Mouse (Mus musculus): ENCODE data around the gene Polm.
"Not testable (repeated sequence)": the region's sequence is repeated elsewhere in the genome, so short reads cannot be mapped to it uniquely, and the experiment has no call there.

The Polm gene

GRCm38 (mm10) chr11:5855481-5855880 is 17.7 kb upstream of the Polm start:
- DNase-seq (ENCODE audit: low spot score) = no peak

- DNase-seq (ENCODE audit: low spot score) = no peak
Observed at GRCm38 (mm10) chr11:5852314-5852713, 14.5 kb upstream of the Polm start.

- DNase-seq (ENCODE audit: low spot score) = no peak
Observed at GRCm38 (mm10) chr11:5851021-5851736, 13.4 kb upstream of the Polm start.

DNA sequence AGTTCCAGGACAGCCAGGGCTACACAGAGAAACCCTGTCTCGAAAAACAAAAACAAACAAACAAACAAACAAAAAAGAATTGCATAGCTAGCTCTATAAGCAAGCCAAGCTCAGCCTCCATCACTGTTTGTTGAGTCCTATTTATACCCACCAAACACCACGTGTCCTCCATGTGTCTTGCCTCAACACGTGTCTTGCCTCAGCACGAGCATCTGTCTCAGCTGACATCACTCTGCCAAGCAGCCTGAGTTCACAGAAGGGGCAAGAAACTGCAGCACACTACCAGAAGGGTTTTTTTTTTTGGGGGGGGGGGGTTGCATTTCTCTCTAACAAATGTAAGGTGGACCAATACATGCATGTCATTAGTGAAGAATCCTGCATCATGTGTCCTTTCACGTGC is 12.6 kb upstream of the Polm start:
- no peak for DNase-seq (ENCODE audit: low spot score)

- DNase-seq (ENCODE audit: low spot score) = no peak
Observed at GRCm38 (mm10) chr11:5849316-5849715, 11.5 kb upstream of the Polm start.

DNA sequence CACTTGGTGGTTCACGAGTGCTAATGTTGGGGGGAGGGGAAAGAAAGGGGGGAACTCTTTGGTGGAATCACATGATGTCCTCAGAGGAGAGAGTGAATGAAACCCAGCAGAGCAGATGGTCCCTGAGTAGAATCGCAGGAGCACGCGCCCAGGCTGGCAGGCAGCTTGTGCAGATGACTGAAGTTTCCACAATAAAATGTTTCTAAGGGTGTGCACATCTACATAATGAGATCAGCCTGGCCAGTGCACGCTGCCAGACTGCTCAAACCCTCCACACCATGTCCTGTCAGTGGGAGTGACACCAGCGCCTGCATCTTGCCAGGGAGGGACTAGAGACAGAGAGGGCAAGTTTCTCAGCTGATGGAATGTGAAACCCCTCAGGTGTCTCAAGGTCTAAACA is 10.9 kb upstream of the Polm start:
- DNase-seq (ENCODE audit: low spot score) = no peak

- DNase-seq (ENCODE audit: low spot score) = no peak
Observed at GRCm38 (mm10) chr11:5846639-5847345, 9.0 kb upstream of the Polm start.

- no peak for DNase-seq (ENCODE audit: low spot score)
Observed at GRCm38 (mm10) chr11:5843131-5843530, 5.3 kb upstream of the Polm start.

DNA sequence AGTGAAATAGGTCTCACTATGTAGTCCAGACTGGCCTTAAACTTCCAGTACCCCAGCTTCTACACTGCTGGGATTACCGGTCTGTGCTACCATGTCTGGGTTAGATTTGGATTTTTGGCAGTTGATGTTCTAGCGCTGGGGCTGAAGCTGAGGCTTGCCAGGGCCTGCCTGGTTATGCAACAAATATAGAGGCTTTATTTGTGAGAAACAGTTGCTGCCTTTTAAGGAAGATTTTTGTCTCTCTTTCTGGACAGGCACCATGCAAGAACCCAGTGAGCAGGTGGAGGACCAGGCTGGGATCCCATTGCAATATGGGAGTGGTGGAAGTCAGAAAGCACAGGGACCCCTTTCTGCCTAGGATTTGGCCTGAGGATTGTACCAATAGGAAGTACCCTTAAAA is 3.9 kb upstream of the Polm start:
- no peak for DNase-seq (ENCODE audit: low spot score)

- no peak for DNase-seq (ENCODE audit: low spot score)
Observed at GRCm38 (mm10) chr11:5840346-5840745, 2.5 kb upstream of the Polm start.

GRCm38 (mm10) chr11:5836126-5836525 is 1.7 kb downstream of the Polm start:
- no peak for DNase-seq (ENCODE audit: low spot score)

DNA sequence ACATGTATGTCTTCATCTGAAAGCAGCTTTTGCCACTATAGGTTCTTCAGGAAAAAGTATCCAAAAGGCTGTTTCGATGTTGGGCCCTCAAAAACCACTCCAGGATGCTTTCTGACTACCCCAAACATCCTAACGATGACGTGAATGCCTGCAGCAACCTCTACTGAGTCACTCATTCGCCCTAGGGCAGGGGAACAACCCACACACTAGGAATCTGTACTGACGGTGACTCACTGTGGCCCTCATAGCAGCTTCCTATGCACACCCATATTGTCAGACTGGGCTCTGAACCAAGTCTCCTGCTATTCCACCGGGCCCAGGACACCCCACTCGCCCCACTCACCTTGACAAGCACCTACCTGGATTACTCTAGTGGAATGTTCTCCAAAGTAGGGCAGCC is 2.8 kb downstream of the Polm start:
- no peak for DNase-seq (ENCODE audit: low spot score)

DNA sequence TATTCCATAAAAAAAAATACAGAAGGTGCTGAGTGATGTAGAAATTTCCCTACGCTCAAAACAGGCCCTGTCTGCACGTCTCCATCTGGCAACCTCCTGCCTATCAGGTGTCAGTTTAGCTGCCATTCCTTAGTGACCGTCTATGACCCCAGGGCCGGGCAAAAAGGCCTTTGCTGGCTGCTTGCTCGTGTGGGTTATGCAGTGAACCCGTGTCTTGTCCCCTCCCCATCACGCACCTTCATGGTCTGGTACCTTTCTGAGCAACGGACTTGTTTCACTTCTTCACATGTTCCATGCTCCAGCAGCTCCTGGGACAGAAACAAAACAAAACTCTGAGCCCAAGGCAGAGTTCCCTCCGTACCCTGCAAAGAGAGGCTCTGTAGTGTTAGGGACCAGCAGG is 3.3 kb downstream of the Polm start:
- DNase-seq (ENCODE audit: low spot score) = no peak

DNA sequence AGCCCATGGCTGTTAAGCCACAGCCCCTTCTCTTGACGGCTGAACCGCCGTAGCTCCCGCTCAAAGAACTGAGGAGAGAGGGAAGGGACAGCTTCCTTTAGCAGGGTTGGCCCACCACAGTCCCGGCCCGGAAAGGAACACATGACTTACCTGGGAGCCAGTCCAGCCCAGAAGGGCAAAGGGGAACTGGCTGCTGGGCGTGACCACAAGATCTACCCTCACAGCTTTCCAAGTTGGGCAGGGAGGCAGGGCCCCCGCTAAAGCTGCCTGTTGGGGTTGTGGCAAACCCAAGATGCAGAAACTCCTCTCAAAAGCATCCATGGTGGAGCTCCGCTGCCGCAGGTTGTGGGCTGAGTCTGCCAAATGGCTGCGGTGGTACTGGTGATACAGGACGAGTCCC is 8.5 kb downstream of the Polm start:
- no peak for DNase-seq (ENCODE audit: low spot score)

DNA sequence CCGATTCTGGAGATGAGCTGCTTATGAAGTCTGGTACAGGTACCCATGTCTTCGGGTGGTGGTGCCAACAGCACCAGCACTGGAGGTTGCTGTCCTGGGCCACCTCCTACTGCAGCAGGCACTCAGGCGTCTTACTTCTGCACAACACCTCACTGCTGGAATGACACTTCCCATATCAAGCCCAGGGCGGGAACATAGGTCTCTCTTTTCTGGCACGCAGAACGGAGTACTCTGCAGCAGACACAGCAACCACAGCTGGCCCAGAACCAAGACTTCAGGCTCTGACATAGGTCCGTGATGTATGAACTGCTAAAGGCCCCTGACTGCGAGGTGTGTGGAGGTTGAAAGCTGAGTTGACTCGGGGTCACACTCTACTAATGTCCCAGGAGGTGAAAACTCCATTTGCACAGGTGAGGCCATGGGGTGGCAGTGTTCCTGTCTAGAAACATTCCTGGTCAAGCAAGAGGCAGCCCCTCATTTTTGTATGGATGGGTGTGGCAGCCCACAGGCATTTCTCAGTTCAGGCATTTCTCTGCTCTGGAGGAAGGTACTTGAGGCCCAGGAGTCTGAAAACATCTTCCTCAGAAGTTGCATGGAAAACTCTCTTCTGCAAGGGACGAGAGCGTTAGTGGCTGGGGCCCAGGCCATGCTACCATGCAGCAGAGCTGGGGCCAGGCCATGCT is 9.2 kb downstream of the Polm start:
- DNase-seq (ENCODE audit: low spot score) = no peak

GRCm38 (mm10) chr11:5827931-5828330 is 9.9 kb downstream of the Polm start:
- no peak for DNase-seq (ENCODE audit: low spot score)

GRCm38 (mm10) chr11:5825432-5825831 is 12.4 kb downstream of the Polm start:
- no peak for DNase-seq (ENCODE audit: low spot score)

- DNase-seq (ENCODE audit: low spot score) = no peak
Observed at GRCm38 (mm10) chr11:5819223-5819622, 18.6 kb downstream of the Polm start.

DNA sequence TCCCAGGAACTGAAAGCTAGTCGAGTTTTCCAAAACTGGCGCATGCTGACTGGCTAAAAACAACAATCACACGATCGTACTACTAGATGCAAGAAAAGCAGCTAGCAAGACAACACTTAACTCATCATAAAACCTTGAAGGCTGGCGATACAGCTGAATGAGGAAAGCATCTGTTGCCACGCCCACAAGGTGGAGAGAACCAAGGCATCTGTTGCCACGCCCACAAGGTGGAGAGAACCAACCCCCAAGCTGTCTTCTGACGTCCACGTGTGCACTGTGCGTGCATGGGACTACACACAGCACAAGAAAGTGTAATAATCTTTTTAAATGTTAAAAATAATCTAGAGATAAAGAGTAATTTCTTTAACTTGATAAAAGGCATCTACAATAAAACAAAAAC is 24.4 kb downstream of the Polm start:
- no peak for DNase-seq (ENCODE audit: low spot score)

DNA sequence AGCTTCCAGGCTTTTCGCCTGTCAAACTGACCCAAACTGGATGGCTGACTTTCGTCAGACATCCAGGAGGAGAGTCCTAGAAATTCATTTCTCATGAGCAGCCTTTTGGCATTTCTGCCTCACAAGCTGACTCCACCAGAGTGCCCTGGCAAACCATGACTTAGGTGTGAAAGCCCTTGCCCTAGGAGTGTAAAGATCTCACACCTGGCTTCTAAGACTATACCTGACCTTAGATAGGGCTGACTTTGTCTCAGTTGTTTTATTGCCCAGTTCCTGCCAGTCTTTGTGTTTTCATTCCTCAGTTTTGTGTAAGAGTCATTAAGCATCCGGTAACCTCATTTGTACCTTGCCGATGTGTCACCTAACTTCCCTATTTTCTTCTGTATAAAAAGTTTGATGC is 28.3 kb downstream of the Polm start:
- not testable (repeated sequence) for DNase-seq (ENCODE audit: low spot score)

GRCm38 (mm10) chr11:5807956-5808355 is 29.9 kb downstream of the Polm start:
- DNase-seq (ENCODE audit: low spot score) = no peak

DNA sequence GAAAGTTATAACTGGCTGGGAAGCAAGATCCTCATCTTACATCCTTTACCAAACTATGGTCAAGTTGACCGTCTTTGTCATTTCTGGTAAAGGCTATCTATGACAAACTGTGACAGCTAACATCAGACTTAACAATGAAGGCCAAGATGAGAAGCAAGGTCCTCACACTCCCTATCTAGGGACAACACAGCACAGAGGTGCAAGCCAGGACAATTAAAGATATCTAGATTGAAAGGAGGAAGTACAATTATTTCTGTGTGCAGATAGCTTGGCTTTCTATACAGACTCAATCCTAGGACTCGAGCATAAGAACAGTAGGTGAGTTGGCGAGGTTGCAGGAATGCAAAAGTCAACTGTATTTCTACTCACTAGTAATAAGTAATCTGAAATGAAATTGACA is 32.1 kb downstream of the Polm start:
- DNase-seq (ENCODE audit: low spot score) = no peak

GRCm38 (mm10) chr11:5804174-5804573 is 33.6 kb downstream of the Polm start:
- no peak for DNase-seq (ENCODE audit: low spot score)
